Mouse (Mus musculus) midbrain, embryonic 15.5 days (tissue): ENCODE measurements around the gene Gpr141. TPM values are rescaled to one million over a fixed set of nuclear protein-coding genes. Genes with fewer than 3 reads are reported as not detected.
A peak's percentile ranks its signal among the peaks of the same experiment; 100 is the strongest.
"Not testable (repeated sequence)": the region's sequence is repeated elsewhere in the genome, so short reads cannot be mapped to it uniquely, and the experiment has no call there.

Experiments used
- ATAC-seq: fragments of 200-750 bp; cut with Nextera tagmentation; replicated peaks from 2 replicates; pipeline ENCODE4 v1.8.0; 2017; ENCODE audit warnings: moderate TSS enrichment
- H3K27ac ChIP-seq: fragments of 300-500 bp; sonication (generic); 2 replicates; pipeline ENCODE4 v1.5.1; 2015; ENCODE audit warnings: mild to moderate bottlenecking, inconsistent platforms
- H3K27me3 ChIP-seq: fragments of 300-500 bp; sonication (generic); replicated peaks from 2 replicates; pipeline ENCODE4 v1.6.1; 2015; ENCODE audit warnings: inconsistent platforms
- H3K36me3 ChIP-seq: fragments of 300-500 bp; sonication (generic); replicated peaks from 2 replicates; pipeline ENCODE4 v1.6.1; 2015; ENCODE audit warnings: inconsistent platforms
- H3K4me1 ChIP-seq: fragments of 300-500 bp; sonication (generic); 2 replicates; pipeline ENCODE4 v1.6.1; 2015; ENCODE audit warnings: inconsistent platforms
- H3K4me2 ChIP-seq: fragments of 300-500 bp; sonication (generic); 2 replicates; pipeline ENCODE4 v1.6.1; 2015; ENCODE audit warnings: inconsistent platforms, mild to moderate bottlenecking, moderate library complexity
- H3K4me3 ChIP-seq: fragments of 300-500 bp; sonication (generic); 2 replicates; pipeline ENCODE4 v1.5.1; 2015; ENCODE audit warnings: mild to moderate bottlenecking, inconsistent platforms
- H3K9ac ChIP-seq: fragments of 300-500 bp; sonication (generic); 2 replicates; pipeline ENCODE4 v1.6.1; 2015; ENCODE audit warnings: mild to moderate bottlenecking, inconsistent platforms
- H3K9me3 ChIP-seq: fragments of 300-500 bp; sonication (generic); 2 replicates; pipeline ENCODE4 v1.6.1; 2016; ENCODE audit warnings: inconsistent platforms
- WGBS: fragments of 180-500 bp; shearing (Covaris S2); methylation state at CpG from one replicate; pipeline ENCODE4 v1.1.7; 2015; ENCODE audit warnings: mixed read lengths; 5-methylcytosine and 5-hydroxymethylcytosine counted together
- polyA plus RNA-seq: library from polyadenylated mRNA; unstranded; fragments of >200 nt; fragmentation: Nextera tagmentation; extraction: Ambion mirVana; gene quantifications from 2 replicates; pipeline ENCODE4 v1.2.1, GENCODE M21; 2015

The Gpr141 gene
- polyA plus RNA-seq, 1 experiment from 2014 or later = 0.17 TPM

- Histone ChIP-seq H3K9me3 (no peaks in the 10 kb centered on the region), H3K27me3 (no peaks in the 10 kb centered on the region), H3K36me3 (no peaks in the 10 kb centered on the region), H3K9ac (no peak overlapping the region), H3K4me1 (no peaks in the 10 kb centered on the region), H3K4me3 (no peak overlapping the region), H3K4me2 (no peak overlapping the region), H3K27ac (no peak overlapping the region)
- ATAC-seq = no peak
- 78% methylated on average over 3 of the region's 3 CpGs for WGBS
These were observed 29.1 kb downstream of the Gpr141 start for GRCm38 (mm10) chr13:19794942-19795341.

- H3K9ac ChIP-seq = no peak overlapping the region
- ATAC-seq = no peak
These were observed 29.6 kb downstream of the Gpr141 start for GRCm38 (mm10) chr13:19794486-19794885.

GRCm38 (mm10) chr13:19793761-19794160, 30.3 kb downstream of the Gpr141 start:
- H3K4me3 ChIP-seq = no peak overlapping the region
- H3K27me3 ChIP-seq = no peaks in the 10 kb centered on the region
- WGBS = 62% methylated on average over 4 of the region's 4 CpGs
- H3K27ac ChIP-seq = no peak overlapping the region
- no peak overlapping the region for H3K9ac ChIP-seq
- ATAC-seq = peak; percentile 54; the same call in 1 of the 2 replicates
- H3K9me3 ChIP-seq = no peaks in the 10 kb centered on the region
- H3K4me2 ChIP-seq = no peak overlapping the region
- no peaks in the 10 kb centered on the region for H3K36me3 ChIP-seq
- H3K4me1 ChIP-seq = no peaks in the 10 kb centered on the region

More at GRCm38 (mm10) chr13:19794486-19794885, 29.6 kb downstream of the Gpr141 start:
- Histone ChIP-seq H3K4me3 (no peak overlapping the region), H3K4me1 (no peaks in the 10 kb centered on the region), H3K27me3 (no peaks in the 10 kb centered on the region), H3K27ac (no peak overlapping the region), H3K4me2 (no peak overlapping the region), H3K9me3 (no peaks in the 10 kb centered on the region), H3K36me3 (no peaks in the 10 kb centered on the region)
- WGBS = 62% methylated on average over 6 of the region's 6 CpGs

- H3K27ac ChIP-seq, ATAC-seq, H3K4me3 ChIP-seq, H3K27me3 ChIP-seq, H3K9ac ChIP-seq, H3K4me1 ChIP-seq, H3K4me2 ChIP-seq, H3K36me3 ChIP-seq, H3K9me3 ChIP-seq: not testable (repeated sequence)
- 47% methylated on average over 1 of the region's 1 CpGs for WGBS
These were observed 36.1 kb downstream of the Gpr141 start for GRCm38 (mm10) chr13:19787946-19788345.

- H3K9ac ChIP-seq = no peak overlapping the region
- no peak overlapping the region for H3K27ac ChIP-seq
- H3K4me2 ChIP-seq = no peak overlapping the region
- 86% methylated on average over 1 of the region's 1 CpGs for WGBS
- ATAC-seq = no peak
- H3K4me3 ChIP-seq = no peak overlapping the region
- no peaks in the 10 kb centered on the region for H3K9me3 ChIP-seq
- H3K27me3 ChIP-seq = no peaks in the 10 kb centered on the region
- H3K4me1 ChIP-seq = no peaks in the 10 kb centered on the region
- no peaks in the 10 kb centered on the region for H3K36me3 ChIP-seq
These were observed 53.9 kb downstream of the Gpr141 start for GRCm38 (mm10) chr13:19770163-19770562.

- no peak overlapping the region for H3K4me3 ChIP-seq
- no peaks in the 10 kb centered on the region for H3K27me3 ChIP-seq
- no peaks in the 10 kb centered on the region for H3K9me3 ChIP-seq
- H3K4me2 ChIP-seq = no peak overlapping the region
- no peak overlapping the region for H3K9ac ChIP-seq
- 83% methylated on average over 2 of the region's 2 CpGs for WGBS
- H3K4me1 ChIP-seq = no peaks in the 10 kb centered on the region
- H3K36me3 ChIP-seq = no peaks in the 10 kb centered on the region
- no peak overlapping the region for H3K27ac ChIP-seq
- no peak for ATAC-seq
These were observed 56.9 kb downstream of the Gpr141 start for GRCm38 (mm10) chr13:19767202-19767601.

- no peak overlapping the region for H3K27ac ChIP-seq
- no peaks in the 10 kb centered on the region for H3K9me3 ChIP-seq
- no peak overlapping the region for H3K4me3 ChIP-seq
- no peaks in the 10 kb centered on the region for H3K27me3 ChIP-seq
- 93% methylated on average over 4 of the region's 4 CpGs for WGBS
- H3K4me1 ChIP-seq = no peaks in the 10 kb centered on the region
- no peak overlapping the region for H3K4me2 ChIP-seq
- no peak overlapping the region for H3K9ac ChIP-seq
- no peak for ATAC-seq
- no peaks in the 10 kb centered on the region for H3K36me3 ChIP-seq
These were observed 59.8 kb downstream of the Gpr141 start for GRCm38 (mm10) chr13:19764276-19764675.

GRCm38 (mm10) chr13:19763211-19763610, 60.8 kb downstream of the Gpr141 start:
- no peaks in the 10 kb centered on the region for H3K9me3 ChIP-seq
- H3K9ac ChIP-seq = no peak overlapping the region
- H3K27ac ChIP-seq = no peak overlapping the region
- WGBS = 89% methylated on average over 1 of the region's 1 CpGs
- H3K4me2 ChIP-seq = no peak overlapping the region
- no peaks in the 10 kb centered on the region for H3K4me1 ChIP-seq
- no peaks in the 10 kb centered on the region for H3K27me3 ChIP-seq
- no peak overlapping the region for H3K4me3 ChIP-seq
- ATAC-seq = no peak
- H3K36me3 ChIP-seq = no peaks in the 10 kb centered on the region

- ATAC-seq = no peak
- WGBS = 54% methylated on average over 2 of the region's 2 CpGs
- no peak overlapping the region for H3K4me2 ChIP-seq
These were observed 78.3 kb downstream of the Gpr141 start for GRCm38 (mm10) chr13:19745741-19746140.

GRCm38 (mm10) chr13:19744536-19744935, 79.5 kb downstream of the Gpr141 start:
- Histone ChIP-seq H3K27me3 (no peaks in the 10 kb centered on the region), H3K4me3 (no peak overlapping the region), H3K27ac (no peak overlapping the region), H3K4me2 (no peak overlapping the region), H3K9ac (no peak overlapping the region), H3K9me3 (no peaks in the 10 kb centered on the region), H3K4me1 (no peaks in the 10 kb centered on the region), H3K36me3 (no peaks in the 10 kb centered on the region)
- WGBS = 89% methylated on average over 5 of the region's 5 CpGs
- no peak for ATAC-seq

More at GRCm38 (mm10) chr13:19745741-19746140, 78.3 kb downstream of the Gpr141 start:
- Histone ChIP-seq H3K4me3 (no peak overlapping the region), H3K4me1 (no peaks in the 10 kb centered on the region), H3K27ac (no peak overlapping the region), H3K9me3 (no peaks in the 10 kb centered on the region), H3K27me3 (no peaks in the 10 kb centered on the region), H3K9ac (no peak overlapping the region), H3K36me3 (no peaks in the 10 kb centered on the region)

GRCm38 (mm10) chr13:19734597-19734996, 89.5 kb downstream of the Gpr141 start:
- H3K4me1 ChIP-seq = no peaks in the 10 kb centered on the region
- H3K27me3 ChIP-seq = no peaks in the 10 kb centered on the region
- no peak overlapping the region for H3K27ac ChIP-seq
- no peaks in the 10 kb centered on the region for H3K9me3 ChIP-seq
- H3K9ac ChIP-seq = no peak overlapping the region
- no peak for ATAC-seq
- 86% methylated on average over 5 of the region's 5 CpGs for WGBS
- H3K4me2 ChIP-seq = no peak overlapping the region
- no peak overlapping the region for H3K4me3 ChIP-seq
- no peaks in the 10 kb centered on the region for H3K36me3 ChIP-seq

GRCm38 (mm10) chr13:19730826-19731225, 93.2 kb downstream of the Gpr141 start:
- H3K27ac ChIP-seq = no peak overlapping the region
- no peak for ATAC-seq
- no peak overlapping the region for H3K4me2 ChIP-seq
- no peak overlapping the region for H3K9ac ChIP-seq
- no peaks in the 10 kb centered on the region for H3K36me3 ChIP-seq
- no peak overlapping the region for H3K4me3 ChIP-seq
- no peaks in the 10 kb centered on the region for H3K27me3 ChIP-seq
- no peaks in the 10 kb centered on the region for H3K9me3 ChIP-seq
- WGBS = 87% methylated on average over 2 of the region's 2 CpGs
- H3K4me1 ChIP-seq = no peaks in the 10 kb centered on the region

- H3K4me1 ChIP-seq = no peaks in the 10 kb centered on the region
- H3K36me3 ChIP-seq = no peaks in the 10 kb centered on the region
- H3K4me2 ChIP-seq = no peak overlapping the region
- 77% methylated on average over 5 of the region's 5 CpGs for WGBS
- H3K27me3 ChIP-seq = no peaks in the 10 kb centered on the region
- no peak for ATAC-seq
- no peak overlapping the region for H3K4me3 ChIP-seq
- no peak overlapping the region for H3K9ac ChIP-seq
- no peak overlapping the region for H3K27ac ChIP-seq
- H3K9me3 ChIP-seq = no peaks in the 10 kb centered on the region
These were observed 105.1 kb downstream of the Gpr141 start for GRCm38 (mm10) chr13:19718954-19719353.
